10 mouse cellular contexts compared by ENCODE assay signal in genomic region chr4:54950866-54951265, GRCm38 (mm10). TPM values are rescaled to one million over a fixed set of nuclear protein-coding genes. Genes with fewer than 3 reads are reported as not detected.
DNase-seq lines count a peak whose midpoint lies in the region; ATAC-seq and TF ChIP-seq lines count a peak whose summit lies in the region.
"Had no signal": no experiment of that assay in that cellular context is flagged by ENCODE, and none has a peak within 500 bp of the region (broad histone marks: within the 10 kb centered on the region; RNA-seq: fewer than 3 reads in every experiment).

No protein-coding gene starts in this region.

- peak overlapping the region; percentile 51 for H3K4me2 ChIP-seq in neural tube, embryonic 11.5 days (ENCODE audit: low read depth)
- H3K4me2 ChIP-seq in forebrain, embryonic 12.5 days: peak overlapping the region; percentile 78
- H3K4me2 ChIP-seq in hindbrain, postnatal 0 days (ENCODE audit: low read depth, low read length): peak overlapping the region; percentile 76
- H3K4me2 ChIP-seq in neural tube, embryonic 13.5 days: peak overlapping the region; percentile 90

- 85% methylated on average over 2 of the region's 2 CpGs for WGBS in neural tube, embryonic 11.5 days
- 67% methylated on average over 2 of the region's 2 CpGs for WGBS in forebrain, embryonic 12.5 days
- WGBS in hindbrain, postnatal 0 days: 53% methylated on average over 2 of the region's 2 CpGs
- 62% methylated on average over 2 of the region's 2 CpGs for WGBS in neural tube, embryonic 13.5 days

- H3K36me3 ChIP-seq in neural tube, embryonic 11.5 days (ENCODE audit: control insufficient read depth, insufficient read depth, low read length): no peaks in the 10 kb centered on the region
- H3K36me3 ChIP-seq in forebrain, embryonic 12.5 days (replicated peaks): peaks cover 15% of the 10 kb centered on the region
- H3K36me3 ChIP-seq in hindbrain, postnatal 0 days (ENCODE audit: insufficient read depth, low read length): no peaks in the 10 kb centered on the region
- no peaks in the 10 kb centered on the region for H3K36me3 ChIP-seq in neural tube, embryonic 13.5 days

- H3K9ac ChIP-seq in neural tube, embryonic 11.5 days (ENCODE audit: low read length): peak overlapping the region; percentile 98
- H3K9ac ChIP-seq in forebrain, embryonic 12.5 days: 0 out of 2 replicates have a peak overlapping the region, but pooled peaks have one; percentile 86
- H3K9ac ChIP-seq in hindbrain, postnatal 0 days (replicated peaks; ENCODE audit: low read length): peak overlapping the region; percentile 33; the same call in 1 of the 2 replicates
- peak overlapping the region; percentile 99 for H3K9ac ChIP-seq in neural tube, embryonic 13.5 days

- H3K4me1 ChIP-seq in neural tube, embryonic 11.5 days (ENCODE audit: control insufficient read depth, insufficient read depth, low read length): 0 out of 2 replicates have a peak, but pooled peaks cover 4% of the 10 kb centered on the region
- peaks cover 46% of the 10 kb centered on the region for H3K4me1 ChIP-seq in forebrain, embryonic 12.5 days
- H3K4me1 ChIP-seq in hindbrain, postnatal 0 days (ENCODE audit: insufficient read depth, low read length): peaks cover 32% of the 10 kb centered on the region
- H3K4me1 ChIP-seq in neural tube, embryonic 13.5 days (replicated peaks): peaks cover 60% of the 10 kb centered on the region

- H3K27me3 ChIP-seq in neural tube, embryonic 11.5 days (ENCODE audit: control insufficient read depth, insufficient read depth, low read length): no peaks in the 10 kb centered on the region
- no peaks in the 10 kb centered on the region for H3K27me3 ChIP-seq in forebrain, embryonic 12.5 days
- no peaks in the 10 kb centered on the region for H3K27me3 ChIP-seq in hindbrain, postnatal 0 days (ENCODE audit: insufficient read depth, low read length)
- H3K27me3 ChIP-seq in neural tube, embryonic 13.5 days: no peaks in the 10 kb centered on the region

- ATAC-seq in neural tube, embryonic 11.5 days (ENCODE audit: insufficient read depth, low FRiP score, low TSS enrichment): no peak
- no peak for ATAC-seq in forebrain, embryonic 12.5 days (ENCODE audit: low FRiP score)
- no peak for ATAC-seq in hindbrain, postnatal 0 days
- no peak for ATAC-seq in neural tube, embryonic 13.5 days (ENCODE audit: low read depth)

- H3K4me3 ChIP-seq in neural tube, embryonic 11.5 days (ENCODE audit: low read depth, low read length): peak overlapping the region; percentile 90
- H3K4me3 ChIP-seq in forebrain, embryonic 12.5 days (replicated peaks): peak overlapping the region; percentile 79
- peak overlapping the region; percentile 79 for H3K4me3 ChIP-seq in hindbrain, postnatal 0 days (ENCODE audit: low read length)
- peak overlapping the region; percentile 88 for H3K4me3 ChIP-seq in neural tube, embryonic 13.5 days

- no peaks in the 10 kb centered on the region for H3K9me3 ChIP-seq in neural tube, embryonic 11.5 days (ENCODE audit: control insufficient read depth, low read length)
- H3K9me3 ChIP-seq in forebrain, embryonic 12.5 days: no peaks in the 10 kb centered on the region
- H3K9me3 ChIP-seq in hindbrain, postnatal 0 days (ENCODE audit: low read length): no peaks in the 10 kb centered on the region
- H3K9me3 ChIP-seq in neural tube, embryonic 13.5 days: no peaks in the 10 kb centered on the region

- intact Hi-C loops in left cerebral cortex, postnatal 4 days (cut with DNase I): loop anchor here (10.0 kb wide), 1 partner anchor 124 kb away; no protein-coding TSS in a partner anchor

- no peak overlapping the region for H3K27ac ChIP-seq in neural tube, embryonic 11.5 days (ENCODE audit: low read depth, low read length)
- peak overlapping the region; percentile 99 for H3K27ac ChIP-seq in forebrain, embryonic 12.5 days
- H3K27ac ChIP-seq in hindbrain, postnatal 0 days: peak overlapping the region; percentile 98
- peak overlapping the region; percentile 100 for H3K27ac ChIP-seq in neural tube, embryonic 13.5 days (replicated peaks)

- TF ChIP-seq CTCF in hindbrain, postnatal 0 days (IDR thresholded peaks at IDR 0.05; ENCODE audit: low read depth): no peak

- no peak for DNase-seq in neural tube, embryonic 11.5 days (ENCODE audit: low spot score)
- no peak for DNase-seq in neural tube, embryonic 10.5 days (ENCODE audit: extremely low spot score, low spot score)
- DNase-seq in hindbrain, postnatal 0 days (ENCODE audit: low spot score): no peak
- no peak for DNase-seq in thymus, postnatal 25 days
- no peak for DNase-seq in left cerebral cortex, postnatal 4 days
- no peak for DNase-seq in layer of hippocampus, postnatal 14 days (ENCODE audit: low spot score in 2 of 2)
- DNase-seq: cerebellum, adult 9-10 months; kidney, adult 9 months had no signal

RNA-seq across cellular contexts. Expression of gene Zfp462, which starts 6.0 kb away (rescaled TPM):
- polyA plus RNA-seq in neural tube, embryonic 11.5 days (2014; fragmentation: Nextera tagmentation; extraction: Ambion mirVana): 14.5 and 16.4 TPM in 2 replicates
- 21.2 and 21.6 TPM in 2 replicates for polyA plus RNA-seq in forebrain, embryonic 12.5 days (2016; fragmentation: Nextera tagmentation; extraction: Ambion mirVana)
- 39.4 and 76.7 TPM in 2 replicates for total RNA-seq in hindbrain, postnatal 0 days (2014; rRNA removed)
- polyA plus RNA-seq in hindbrain, postnatal 0 days (2015; fragmentation: Nextera tagmentation; extraction: Ambion mirVana): 5.5 and 6.5 TPM in 2 replicates
- polyA plus RNA-seq in neural tube, embryonic 13.5 days (2015; fragmentation: Nextera tagmentation; extraction: Ambion mirVana): 15.3 and 18.2 TPM in 2 replicates
- 100 to 1,000 TPM; 140 to 143 TPM for total RNA-seq in left cerebral cortex, postnatal 4 days (2021)
- 10 to 100 TPM; 56.0 to 57.6 TPM for total RNA-seq in layer of hippocampus, postnatal 14 days (2021)

Comparison
In these comparisons a context has a peak if more than half of its experiments do, and no peak if none do; other contexts are left out.
1. H3K9ac ChIP-seq: peak in every context shown above with its lines; median percentile 99 in neural tube, embryonic 13.5 days; 98 in neural tube, embryonic 11.5 days; 86 in forebrain, embryonic 12.5 days; 33 in hindbrain, postnatal 0 days.